Mouse (Mus musculus) ES-E14 (cell line): ENCODE results near the gene A3galt2.

Experiments
- CHD2 ChIP-seq: IDR thresholded peaks from 2 replicates; pipeline ENCODE4 v1.6.1; 2014; ENCODE audit warnings: mild to moderate bottlenecking, low read depth, low read length, inconsistent platforms
- HCFC1 ChIP-seq: IDR thresholded peaks from 2 replicates; pipeline ENCODE4 v1.6.1; 2012; ENCODE audit warnings: low read length, inconsistent platforms, borderline replicate concordance; ENCODE audit not compliant: insufficient read depth
- MAFK ChIP-seq: IDR thresholded peaks from 2 replicates; pipeline ENCODE4 v1.6.1; 2014; ENCODE audit warnings: mild to moderate bottlenecking, low read depth, low read length, inconsistent platforms; ENCODE audit not compliant: insufficient read depth
- ZNF384 ChIP-seq: IDR thresholded peaks from 2 replicates; pipeline ENCODE4 v1.6.1; 2012; ENCODE audit warnings: low read depth, low read length, inconsistent platforms

DNA sequence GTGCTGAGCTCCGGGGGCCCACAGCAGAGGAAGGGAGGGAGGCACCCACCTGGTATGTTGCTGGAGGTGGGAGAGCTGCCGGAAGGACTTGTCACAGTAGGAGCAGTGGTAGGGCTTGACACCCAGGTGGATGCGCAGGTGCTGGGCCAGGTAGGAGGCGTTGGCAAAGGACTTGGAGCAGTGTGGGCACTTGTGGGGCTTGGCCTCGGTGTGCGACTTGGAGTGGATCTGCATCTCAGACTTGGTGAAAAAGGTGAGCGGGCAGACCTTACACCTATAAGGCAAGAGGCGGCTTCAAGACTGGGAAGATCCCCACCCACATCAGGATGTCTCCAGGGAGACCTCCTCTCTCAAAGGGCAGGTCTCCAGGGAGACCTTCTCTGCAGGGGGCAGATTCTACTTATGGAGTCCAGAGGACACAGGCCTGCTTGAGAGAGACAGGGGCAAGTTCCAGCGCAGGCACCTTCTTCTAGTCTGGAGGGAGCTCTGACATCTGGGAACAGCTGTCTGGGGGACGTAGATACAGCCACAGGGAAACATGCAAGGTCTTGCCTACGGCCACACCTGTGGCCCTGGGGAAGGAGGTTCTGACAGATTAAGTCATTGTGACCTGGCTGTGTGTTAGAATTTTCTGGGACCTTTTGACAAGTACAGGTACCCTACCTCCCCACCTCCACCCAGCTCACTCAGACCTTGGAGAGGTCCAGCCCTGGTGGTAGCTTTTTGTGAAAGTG, 30.9 kb downstream of the A3galt2 start:
- TF ChIP-seq HCFC1 (no peak), CHD2 (no peak), MAFK (no peak), ZNF384 (no peak)
